Mouse (Mus musculus) ES-E14 (cell line): ENCODE data around the gene Ube2n.

Experiments used
- CHD2 ChIP-seq: IDR thresholded peaks from 2 replicates; pipeline ENCODE4 v1.6.1; 2014; ENCODE audit warnings: mild to moderate bottlenecking, low read depth, low read length, inconsistent platforms
- HCFC1 ChIP-seq: IDR thresholded peaks from 2 replicates; pipeline ENCODE4 v1.6.1; 2012; ENCODE audit warnings: low read length, inconsistent platforms, borderline replicate concordance; ENCODE audit not compliant: insufficient read depth
- MAFK ChIP-seq: IDR thresholded peaks from 2 replicates; pipeline ENCODE4 v1.6.1; 2014; ENCODE audit warnings: mild to moderate bottlenecking, low read depth, low read length, inconsistent platforms; ENCODE audit not compliant: insufficient read depth
- ZC3H11A ChIP-seq: IDR thresholded peaks from 2 replicates; pipeline ENCODE4 v1.6.1; 2012; ENCODE audit warnings: low read depth, mild to moderate bottlenecking, inconsistent platforms, low read length, borderline replicate concordance
- ZNF384 ChIP-seq: IDR thresholded peaks from 2 replicates; pipeline ENCODE4 v1.6.1; 2012; ENCODE audit warnings: low read depth, low read length, inconsistent platforms

DNA sequence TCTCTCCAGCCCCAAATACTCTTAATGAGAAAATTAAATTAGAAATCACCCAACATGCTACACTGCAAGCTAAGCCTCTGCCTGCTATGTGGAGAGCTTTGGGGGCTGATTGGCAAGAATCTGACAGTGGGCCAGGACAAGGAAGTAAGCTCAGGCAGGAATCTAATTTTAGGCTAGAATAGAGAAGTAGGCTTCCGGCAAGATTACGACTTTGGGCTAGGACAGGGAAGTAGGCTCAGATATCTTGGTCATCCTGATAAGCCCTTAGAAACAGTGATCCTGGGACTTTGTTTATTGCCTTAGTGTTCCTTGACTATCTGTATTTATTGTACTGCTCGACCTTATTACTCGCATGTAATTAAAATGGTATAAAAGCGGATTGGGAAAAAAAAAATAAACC lies 20.7 kb upstream of the Ube2n start:
- no peak for TF ChIP-seq MAFK
- no peak for TF ChIP-seq ZC3H11A
- TF ChIP-seq ZNF384 = no peak
- TF ChIP-seq HCFC1 = no peak
- no peak for TF ChIP-seq CHD2
